Mouse (Mus musculus) lung, postnatal 14 days (tissue): ENCODE measurements around the gene Thsd4.
"Not testable (repeated sequence)": the region's sequence is repeated elsewhere in the genome, so short reads cannot be mapped to it uniquely, and the experiment has no call there.

Experiments used
- DNase-seq: peaks from one replicate; pipeline ENCODE4 v3.0.0; 2021

Thsd4 gene

DNA sequence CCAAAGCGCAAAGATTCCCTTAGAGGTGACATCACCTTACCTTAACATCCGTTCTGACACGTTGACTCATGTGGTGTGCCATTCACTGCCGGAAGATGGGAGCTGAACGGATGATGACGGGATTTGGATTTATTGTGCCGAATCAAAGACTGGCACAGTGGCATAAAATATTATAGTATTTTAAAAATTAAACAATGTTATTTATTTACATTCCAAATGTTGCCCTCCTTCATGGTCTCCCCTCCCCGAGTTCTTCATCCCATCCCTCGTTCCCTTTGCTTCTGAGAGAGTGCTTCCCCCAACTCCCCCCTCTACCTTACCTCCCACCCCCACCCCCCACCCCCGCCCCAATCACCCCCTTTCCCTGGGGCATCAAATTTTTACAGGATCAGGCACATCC lies 561.3 kb downstream of the Thsd4 start, which contains the start of gene Nr2e3:
Gene Nr2e3 (minus strand): TSS at position 101 of the 400 bp plus-strand sequence.
- DNase-seq, result no peak

DNA sequence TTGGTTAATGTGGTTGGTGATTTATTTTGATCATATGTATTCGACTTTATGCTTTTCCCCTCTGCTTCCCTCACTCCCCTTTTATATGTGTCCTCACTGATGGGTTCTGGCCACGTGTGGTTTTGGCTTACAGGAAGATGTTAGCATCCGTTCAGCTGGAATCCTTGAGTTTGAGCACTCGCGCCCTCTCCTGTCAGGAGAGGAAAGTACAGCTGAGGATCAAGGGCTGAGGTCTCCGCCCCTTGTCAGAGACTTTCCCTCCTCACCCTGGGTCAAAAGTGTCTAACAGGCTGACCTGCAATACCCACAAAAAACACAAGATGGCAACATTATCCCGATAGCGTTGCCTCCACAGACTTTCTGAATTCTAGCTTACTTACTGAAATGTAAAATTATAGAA lies 562.6 kb downstream of the Thsd4 start:
- DNase-seq, result peak; percentile 84

DNA sequence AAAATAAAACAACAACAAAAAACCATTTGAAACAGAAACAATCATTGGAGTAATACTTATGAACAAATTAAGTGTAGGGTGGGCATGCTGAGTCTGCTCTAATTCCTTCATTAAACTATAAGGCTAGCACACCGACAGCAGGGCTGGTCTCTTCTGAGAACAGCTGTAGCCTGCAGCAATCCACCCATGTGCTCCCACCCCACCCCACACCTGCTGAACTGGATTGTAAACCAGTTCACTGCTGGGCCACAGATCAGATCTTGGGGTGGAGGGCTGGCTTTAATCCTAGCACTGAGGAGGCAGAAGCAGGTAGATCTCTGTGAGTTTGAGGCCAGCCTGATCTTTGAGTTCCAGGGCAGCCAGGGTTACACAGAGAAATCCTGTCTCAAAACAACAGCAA lies 563.7 kb downstream of the Thsd4 start:
- DNase-seq, result not testable (repeated sequence)

DNA sequence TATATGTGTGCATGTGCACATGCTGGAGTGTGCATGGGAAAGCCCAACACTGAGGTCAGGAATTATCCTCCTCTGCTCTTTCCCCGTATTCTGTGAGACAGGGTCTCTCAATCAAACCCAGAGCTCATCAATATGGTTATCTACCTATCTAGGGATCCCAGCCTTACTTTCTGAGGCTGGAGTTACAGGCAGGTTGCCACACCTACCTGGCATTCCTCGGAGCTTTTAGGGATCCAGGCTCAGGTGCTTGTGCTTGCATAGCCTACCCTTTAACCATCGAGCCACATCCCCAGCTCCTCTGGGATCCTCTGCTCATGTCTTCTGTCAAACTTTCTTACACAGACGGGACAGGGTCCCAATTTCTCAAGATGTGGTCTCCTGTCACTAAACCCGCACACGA lies 565.4 kb downstream of the Thsd4 start:
- DNase-seq, result no peak

DNA sequence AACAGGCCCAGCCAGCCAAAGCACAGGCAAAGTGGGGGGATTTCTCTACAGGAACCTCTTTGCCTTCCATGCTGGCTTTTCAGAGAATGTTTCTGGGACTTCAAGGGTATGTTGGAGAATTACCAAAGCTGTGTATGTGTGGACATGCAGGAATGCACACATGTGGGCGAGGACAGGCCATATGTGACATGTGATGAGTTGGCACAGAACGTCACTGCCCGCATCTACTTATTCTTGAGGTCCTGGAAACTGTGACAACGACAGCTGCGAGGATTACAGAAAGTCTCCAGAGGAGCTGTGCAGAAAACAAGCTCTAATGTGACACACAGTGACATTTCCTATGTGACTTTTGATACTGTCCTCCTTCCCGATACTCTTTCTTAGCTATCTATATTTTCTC lies 566.2 kb downstream of the Thsd4 start:
- no peak for DNase-seq

DNA sequence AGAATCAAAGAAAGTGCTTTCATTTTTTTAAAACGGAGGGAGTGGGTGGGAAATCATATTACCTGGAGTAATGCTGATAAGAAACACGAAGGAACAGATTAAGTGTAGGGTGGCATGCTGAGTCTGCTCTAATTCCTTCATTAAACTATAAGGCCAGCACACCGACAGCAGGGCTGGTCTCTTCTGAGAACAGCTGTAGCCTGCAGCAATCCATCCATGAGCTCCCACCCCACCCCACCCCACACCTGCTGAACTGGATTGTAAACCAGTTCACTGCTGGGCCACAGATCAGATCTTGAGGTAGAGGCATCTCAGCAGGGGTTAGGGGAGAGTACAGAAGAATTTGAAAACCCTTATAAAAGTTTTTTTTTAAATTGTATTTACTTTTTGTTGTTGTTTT lies 566.6 kb downstream of the Thsd4 start:
- DNase-seq, result no peak

DNA sequence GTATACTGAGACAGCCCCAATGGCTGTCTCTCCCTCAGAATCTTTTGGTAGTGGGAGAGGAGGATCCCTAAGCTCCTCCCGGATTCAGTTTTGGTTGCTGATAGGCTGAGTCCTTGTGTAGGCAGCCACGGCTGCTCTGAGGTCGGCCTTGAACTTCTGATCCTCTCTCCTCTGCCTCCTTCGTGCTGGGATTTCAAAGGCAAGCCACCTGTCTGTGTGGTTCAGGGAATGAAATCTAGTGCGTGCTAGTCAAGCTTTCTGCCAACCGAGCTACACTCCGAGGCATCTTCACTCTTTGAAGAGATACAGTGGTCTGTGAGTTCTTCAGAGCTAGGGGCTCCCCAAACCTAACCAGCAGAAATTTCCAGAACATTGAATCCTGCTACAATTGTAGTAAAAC lies 568.3 kb downstream of the Thsd4 start:
- no peak for DNase-seq

DNA sequence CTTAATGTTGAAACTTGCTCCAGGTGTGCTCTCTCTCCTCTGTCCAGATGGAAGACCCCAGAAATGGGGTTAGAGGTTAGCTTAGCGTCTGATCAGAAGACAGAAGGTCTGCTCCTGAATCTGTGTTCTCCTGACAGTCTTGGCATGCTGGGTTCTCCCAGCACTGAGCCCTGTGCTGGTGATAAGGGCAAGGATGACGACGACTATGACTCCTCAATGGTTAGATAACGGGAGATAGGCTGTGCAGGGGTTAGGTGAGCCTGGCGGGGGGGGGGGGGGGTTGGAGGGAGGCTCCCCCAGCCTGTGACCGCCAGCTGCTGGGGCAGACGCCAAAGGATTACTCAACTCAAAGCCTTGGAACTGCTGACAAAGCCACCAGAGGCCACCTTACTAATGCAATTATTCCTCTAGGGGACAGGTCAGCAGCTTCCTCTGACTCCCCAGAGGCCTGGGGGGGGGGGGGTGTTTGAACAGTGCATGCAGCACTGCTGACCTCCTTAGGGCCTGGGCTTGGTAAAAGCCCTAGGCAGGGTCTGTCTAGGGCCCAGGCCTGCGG lies 569.3 kb downstream of the Thsd4 start:
- no peak for DNase-seq

DNA sequence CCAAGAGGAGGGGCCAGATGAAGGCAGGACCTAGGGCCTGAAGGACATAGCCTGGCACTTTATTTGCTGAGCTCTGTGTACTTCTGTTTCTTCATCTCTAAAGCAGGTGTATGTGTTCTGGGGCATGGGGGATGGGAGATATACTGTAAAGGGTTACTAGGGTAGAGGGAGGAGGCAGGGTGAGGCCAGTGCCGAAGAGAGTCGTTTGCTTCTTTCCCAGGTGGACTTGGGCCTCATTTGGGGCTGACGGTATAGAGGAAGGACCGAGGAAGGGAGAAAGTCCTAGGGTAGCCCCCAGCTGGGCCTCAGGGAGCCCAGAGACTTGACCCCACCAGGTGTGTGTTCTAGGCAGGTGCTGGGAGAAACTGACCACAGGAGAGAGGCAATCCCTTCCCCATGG lies 569.9 kb downstream of the Thsd4 start:
- no peak for DNase-seq

DNA sequence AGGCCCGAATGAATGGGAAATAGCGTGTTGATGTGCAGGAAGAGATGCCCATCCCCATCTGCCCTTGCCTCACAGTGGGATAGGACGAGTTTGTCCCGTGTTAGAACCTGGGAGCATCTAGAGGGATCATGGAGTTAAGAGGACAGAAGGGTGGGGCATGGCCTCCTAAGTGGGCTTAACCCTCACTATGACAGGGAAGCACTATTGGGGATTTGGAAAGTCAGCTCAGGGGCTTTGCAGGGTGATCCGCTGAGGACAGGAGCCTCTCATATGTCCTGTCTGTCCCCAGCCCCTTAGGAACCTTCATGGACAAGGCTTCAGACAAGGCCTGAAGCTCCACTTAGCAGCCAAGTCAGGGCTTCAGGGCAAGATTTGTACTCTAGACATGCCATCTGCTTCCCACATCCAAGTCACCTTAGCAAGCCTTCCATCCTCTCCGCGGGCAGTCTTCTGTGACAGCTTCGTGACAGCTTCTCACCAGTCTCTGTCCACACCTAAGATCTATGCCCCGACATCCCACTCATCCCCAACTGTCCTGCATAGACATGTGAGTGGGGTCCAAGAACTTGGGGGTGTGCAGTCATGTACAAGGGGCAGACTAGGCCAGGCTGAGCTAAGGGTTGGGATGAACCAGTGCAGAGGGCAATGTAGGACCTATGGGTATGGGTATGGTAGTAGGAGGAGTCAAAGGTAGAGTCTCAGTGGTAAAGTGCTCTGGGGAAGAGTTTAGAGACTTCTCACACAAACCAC lies 570.7 kb downstream of the Thsd4 start:
- no peak for DNase-seq

DNA sequence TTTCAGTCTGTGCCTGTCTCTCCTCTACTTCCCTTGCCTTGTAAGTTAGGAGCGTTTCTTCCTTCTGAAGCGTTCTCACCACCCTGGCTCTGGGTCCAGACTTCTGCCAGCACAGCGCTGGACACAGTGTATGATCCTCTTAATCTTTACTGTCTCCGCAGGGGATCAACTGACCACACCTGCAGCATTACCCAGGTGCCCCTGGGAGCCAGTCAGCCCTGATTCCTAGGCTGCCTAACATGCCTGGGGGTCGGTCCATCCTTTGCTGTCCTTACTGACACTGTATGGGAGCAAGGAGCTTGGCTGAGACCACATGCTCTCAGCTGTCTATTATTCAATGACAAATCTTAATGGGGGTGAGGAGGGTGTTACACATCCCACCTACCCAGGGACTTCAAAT lies 571.9 kb downstream of the Thsd4 start:
- no peak for DNase-seq

DNA sequence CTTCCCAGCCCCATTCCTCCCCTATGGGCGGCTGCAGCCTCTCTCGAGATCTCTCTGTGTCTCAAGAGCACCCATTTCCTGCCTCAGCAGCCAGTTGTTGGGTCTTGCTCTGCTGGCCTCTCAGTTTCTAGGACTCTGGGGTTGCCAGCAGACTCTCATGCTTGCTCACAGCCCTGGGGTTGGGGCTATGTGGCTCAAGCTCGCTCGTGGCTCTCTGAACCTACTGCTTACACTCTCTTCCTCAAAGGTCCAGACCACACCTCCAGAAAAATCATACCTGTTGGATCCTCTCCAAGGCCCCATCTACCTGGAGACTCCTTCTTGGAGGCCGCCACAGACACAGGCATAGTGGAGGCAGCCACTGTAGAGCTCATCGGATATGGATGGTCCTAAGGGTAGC lies 572.3 kb downstream of the Thsd4 start:
- no peak for DNase-seq

DNA sequence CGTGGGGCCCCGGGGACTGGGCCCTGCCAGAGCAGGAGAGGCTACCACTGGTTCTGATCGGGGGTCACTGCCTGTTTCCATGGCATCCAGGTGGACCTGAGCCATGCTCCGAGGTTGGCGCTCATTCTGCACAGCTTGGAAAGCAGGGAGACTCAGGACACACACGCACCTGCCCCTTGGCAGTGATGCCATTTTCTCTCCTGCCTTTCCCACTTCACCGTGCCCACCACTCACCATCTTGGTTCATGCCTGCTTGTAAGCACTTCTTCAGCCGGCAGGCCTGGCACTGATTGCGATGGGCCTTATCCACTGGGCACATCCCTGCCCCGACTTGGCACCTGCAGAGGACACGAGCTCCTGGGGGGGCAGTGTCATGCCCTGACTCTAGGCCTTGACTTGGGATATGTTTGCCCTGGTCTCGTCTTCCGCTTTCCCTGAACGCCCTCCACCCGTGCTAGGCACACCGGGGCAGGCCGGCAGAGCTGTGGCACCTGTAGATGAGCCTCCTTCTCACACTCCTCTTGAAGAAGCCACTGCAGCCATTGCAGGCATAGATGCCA lies 573.1 kb downstream of the Thsd4 start:
- DNase-seq, result no peak

DNA sequence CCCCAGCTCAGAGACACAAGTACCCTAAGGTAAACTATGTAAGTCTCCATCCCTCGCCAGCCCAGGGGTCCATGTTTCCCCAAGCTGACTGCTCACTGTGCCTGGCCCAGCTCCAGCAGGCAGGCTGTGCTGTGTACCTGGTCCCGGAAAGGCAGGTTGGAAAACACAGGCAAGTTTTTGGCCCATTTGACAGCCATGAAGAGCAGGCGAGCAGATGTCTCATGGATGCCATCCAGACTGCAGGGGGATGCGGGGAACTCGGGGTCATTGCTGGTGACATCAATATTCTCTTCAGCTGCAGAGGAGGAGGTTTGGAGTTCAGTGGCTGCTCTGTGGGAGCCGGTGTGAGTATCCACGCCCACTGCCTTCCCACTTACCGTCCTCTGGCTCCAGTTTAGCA lies 573.6 kb downstream of the Thsd4 start:
- DNase-seq, result no peak

DNA sequence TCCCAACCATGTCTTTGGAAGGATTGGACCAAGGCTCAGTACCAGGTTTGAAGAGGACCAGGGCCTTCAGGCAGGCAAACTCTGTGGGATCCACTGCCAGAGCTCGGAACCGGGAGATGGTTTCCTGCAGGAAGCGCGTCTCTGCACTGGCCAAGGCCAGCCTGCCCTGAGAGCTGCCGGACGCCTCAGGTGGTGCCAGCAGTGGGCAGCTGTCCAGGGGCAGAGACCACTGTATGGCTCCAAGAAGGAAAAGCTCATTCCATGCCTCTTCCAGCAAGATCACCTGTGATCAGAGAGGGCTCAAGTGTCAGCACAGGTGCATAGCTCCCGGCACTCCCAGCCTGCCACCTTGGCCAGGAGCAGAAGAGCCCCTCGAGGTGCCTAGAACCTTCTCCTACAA lies 574.6 kb downstream of the Thsd4 start:
- DNase-seq, result no peak

DNA sequence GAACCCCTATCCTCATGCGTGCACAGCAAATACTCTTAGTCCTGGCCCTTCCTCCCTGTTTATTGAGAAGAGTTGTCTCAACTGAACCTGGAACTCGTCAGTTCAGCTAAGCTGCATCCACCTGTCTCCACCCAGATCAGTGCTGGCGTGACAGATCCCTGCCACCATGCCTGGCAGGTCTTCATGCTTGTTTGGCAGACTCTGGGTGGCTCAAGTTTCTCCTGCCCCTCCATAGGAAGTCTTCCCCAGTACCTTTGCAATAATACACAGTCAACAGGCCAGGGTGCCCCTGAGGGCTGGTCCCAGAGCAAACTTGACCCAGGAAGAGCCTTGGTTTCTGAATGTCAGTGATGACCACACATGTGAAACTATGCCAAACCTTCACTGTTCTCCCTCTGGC lies 576.6 kb downstream of the Thsd4 start:
- no peak for DNase-seq

DNA sequence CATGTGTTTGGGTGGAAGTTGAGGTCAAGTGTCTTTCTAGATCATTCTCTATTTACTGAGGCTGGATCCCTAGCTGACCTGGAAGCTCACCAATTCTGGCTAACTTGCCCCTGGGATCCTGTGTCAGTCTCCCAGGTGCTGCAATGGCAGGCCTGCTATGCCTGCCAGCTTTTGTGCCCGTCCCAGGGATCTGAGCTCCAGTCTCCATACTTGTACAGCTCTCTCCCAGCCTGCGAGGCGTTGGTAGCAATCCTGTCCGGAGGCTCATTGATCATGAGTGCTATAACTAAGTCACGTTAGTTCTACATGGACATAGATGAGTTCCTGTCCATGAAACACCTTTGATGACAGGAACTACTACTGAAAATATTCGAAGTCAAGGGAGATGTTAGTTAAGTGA lies 578.0 kb downstream of the Thsd4 start:
- no peak for DNase-seq

DNA sequence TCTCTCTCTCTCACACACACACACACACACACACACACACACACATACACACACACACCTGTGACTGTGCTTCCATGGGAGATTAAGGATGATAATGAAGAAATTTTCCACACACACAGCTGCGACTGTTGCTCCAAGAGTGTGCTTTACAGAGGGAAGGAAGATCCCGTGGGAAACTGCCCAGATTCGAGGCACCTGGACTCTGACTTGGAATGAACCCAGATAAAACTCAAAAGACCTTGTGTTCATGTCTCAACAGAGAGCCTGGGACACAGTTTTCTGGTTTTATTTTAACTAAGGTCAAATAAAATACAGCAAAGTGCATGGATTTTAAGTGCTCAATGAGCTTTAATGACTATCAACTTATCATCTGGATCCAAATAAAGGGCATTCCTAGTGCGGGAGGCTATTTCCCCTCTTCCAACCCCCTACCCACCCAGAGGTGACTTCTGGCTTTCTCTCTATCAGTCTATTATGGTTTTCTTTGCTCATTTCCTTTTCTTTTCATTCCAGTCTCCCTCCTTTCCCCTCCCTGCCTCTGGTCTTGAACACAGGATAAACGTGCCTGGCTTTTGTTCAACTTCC lies 579.3 kb downstream of the Thsd4 start:
- no peak for DNase-seq

DNA sequence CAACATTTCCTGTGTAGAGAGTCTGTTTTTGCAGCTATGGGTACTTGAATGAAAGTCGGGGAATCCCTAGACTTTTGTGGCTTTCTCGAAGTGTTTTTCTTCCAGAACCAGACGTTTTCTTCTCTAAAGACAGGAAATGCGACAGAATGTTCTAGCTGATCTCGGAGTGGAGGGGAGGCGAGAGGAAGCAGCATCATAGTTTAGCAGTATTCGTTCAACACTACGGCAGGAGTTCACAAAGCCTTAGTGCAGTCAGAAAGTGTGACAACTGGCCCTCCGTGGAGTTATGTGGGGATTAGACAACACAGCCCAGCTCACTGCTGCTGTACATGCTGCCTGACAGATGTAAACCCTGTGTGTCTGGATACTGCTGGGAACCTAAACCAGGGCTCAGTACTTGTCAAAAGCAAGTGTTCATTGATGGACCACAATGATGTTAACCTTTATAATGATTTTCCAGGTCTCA lies 579.9 kb downstream of the Thsd4 start:
- DNase-seq, result no peak

DNA sequence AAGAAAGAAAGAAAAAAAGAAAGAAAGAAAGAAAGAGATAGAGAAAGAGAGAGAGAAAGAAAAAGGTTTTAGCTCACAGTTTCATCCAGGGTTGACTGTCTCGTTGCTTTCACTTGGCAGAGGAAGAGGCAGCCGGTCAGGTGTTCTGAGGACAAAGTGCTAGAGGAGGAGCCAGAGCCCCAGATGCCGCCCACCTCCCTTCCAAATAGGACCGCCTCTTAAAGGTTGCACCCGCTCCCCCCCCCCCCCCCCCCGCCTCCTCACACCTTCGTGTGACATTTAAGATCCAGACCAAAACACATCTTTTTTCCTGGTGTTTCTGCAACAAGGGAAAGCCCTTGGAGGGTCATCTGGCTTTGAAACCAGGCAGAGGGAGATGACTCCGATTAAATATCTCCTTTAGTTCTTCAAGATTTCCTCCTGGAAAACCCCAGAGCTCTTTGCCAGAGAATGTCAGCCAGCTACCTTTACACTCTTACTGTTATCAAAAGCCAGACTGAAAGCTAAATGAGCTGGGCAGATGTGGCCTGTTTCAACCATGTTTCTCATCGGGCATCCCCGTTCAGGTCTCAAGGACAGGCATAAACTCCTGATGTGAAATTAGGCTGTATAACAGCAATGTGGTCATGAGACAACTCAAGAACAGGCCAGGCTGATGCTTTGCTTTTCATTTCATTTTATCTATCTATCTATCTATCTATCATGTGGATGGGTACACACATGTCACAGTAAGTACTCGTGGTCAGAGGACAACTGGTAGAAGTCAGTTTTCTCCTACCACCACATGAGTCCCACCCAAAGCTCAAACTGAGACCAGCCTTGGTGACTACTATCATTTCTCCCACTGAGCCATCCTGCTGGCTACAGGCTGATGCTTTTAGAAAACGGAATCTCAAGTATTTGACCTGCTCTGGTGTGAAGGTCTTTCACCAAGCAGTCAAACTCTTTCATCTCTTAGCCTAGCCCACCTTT lies 580.6 kb downstream of the Thsd4 start:
- no peak for DNase-seq

DNA sequence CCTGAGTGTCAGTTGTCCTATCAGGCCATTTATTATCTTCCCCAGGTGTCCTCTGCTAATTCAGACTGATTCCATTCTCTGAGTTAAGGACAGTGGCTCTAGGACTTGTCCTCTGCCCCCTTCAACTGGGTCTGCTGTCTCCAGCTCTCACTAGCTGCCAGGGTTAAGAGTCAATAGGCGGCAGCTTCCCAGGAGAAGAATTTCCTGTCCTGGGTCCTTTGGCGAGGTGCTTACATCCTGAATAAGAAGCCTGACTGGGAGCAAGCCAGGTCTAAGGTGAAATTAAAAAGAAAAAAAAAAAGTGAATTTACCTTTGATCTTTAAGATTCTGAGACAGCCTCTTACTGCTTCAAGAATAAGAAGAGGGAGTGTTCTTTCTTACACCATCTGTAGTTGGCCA lies 582.2 kb downstream of the Thsd4 start:
- DNase-seq, result no peak

DNA sequence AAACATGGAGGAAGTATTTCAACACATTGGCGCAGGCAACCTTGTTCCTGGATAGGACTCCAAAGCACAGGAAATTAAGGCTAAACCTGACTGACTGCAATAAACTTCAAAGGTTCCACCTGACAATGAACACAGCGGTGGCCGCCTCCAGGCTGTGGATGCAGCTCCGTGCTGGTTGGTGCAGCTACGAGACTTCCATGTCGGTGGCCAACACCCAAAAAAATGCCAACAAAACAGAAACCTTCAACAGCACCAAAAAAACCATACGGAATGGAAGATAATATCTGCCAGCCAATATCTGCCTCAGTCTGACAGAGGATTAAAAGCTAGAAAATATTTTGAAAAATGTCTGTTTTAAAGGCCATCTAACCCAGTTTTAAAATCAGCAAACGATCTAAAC lies 583.3 kb downstream of the Thsd4 start:
- no peak for DNase-seq

DNA sequence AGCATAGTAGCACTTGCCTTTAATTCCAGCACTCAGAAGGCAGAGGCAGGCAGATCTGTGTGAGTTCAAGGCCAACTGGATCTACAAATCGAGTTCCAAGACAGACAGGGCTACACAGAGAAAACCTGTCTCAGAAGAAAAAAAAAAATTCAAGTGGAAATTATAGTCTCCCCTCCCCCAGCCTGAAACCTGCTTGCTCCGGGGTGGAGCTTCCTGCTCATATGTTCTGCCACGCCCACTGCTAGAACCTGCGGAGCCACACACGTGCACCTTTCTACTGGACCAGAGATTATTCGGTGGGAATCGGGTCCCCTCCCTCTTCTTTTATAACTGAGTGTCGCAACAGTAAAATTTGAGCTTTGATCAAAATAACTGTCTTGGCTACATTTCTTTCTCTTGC lies 586.0 kb downstream of the Thsd4 start:
- DNase-seq, result not testable (repeated sequence)
